In genomic region chr5:20642196-20642595, GRCm38 (mm10) we compare ENCODE assay signal across 24 mouse cellular contexts.
A peak's percentile ranks its signal among the peaks of the same experiment; 100 is the strongest.
DNase-seq lines count a peak whose midpoint lies in the region; ATAC-seq and TF ChIP-seq lines count a peak whose summit lies in the region.
"Had no signal": no experiment of that assay in that cellular context is flagged by ENCODE, and none has a peak within 500 bp of the region (broad histone marks: within the 10 kb centered on the region; RNA-seq: fewer than 3 reads in every experiment).

No protein-coding gene starts in this region.

- no peak overlapping the region for H3K4me3 ChIP-seq in hindbrain, postnatal 0 days (ENCODE audit: low read length)
- H3K4me3 ChIP-seq in hindbrain, embryonic 16.5 days (ENCODE audit: low read length), result no peak overlapping the region
- H3K4me3 ChIP-seq: embryonic facial prominence, embryonic 13.5 days; hindbrain, embryonic 12.5 days; intestine, embryonic 15.5 days; limb, embryonic 12.5 days; liver, embryonic 12.5 days had no signal

- H3K27ac ChIP-seq in hindbrain, postnatal 0 days, result no peak overlapping the region
- no peak overlapping the region for H3K27ac ChIP-seq in hindbrain, embryonic 16.5 days (ENCODE audit: low read depth, low read length)
- H3K27ac ChIP-seq: embryonic facial prominence, embryonic 13.5 days; hindbrain, embryonic 12.5 days; intestine, embryonic 15.5 days; limb, embryonic 12.5 days; liver, embryonic 12.5 days had no signal

- peak; percentile 15 to 34 for DNase-seq in cerebellum, postnatal 14 days
- no peak for DNase-seq in cerebellum, adult 18-20 months
- peak; percentile 47 for DNase-seq in hindbrain, postnatal 0 days (ENCODE audit: low spot score)
- DNase-seq in right cerebral cortex, postnatal 10 days (ENCODE audit: low spot score in 2 of 2), result peak; percentile 41 to 42
- no peak for DNase-seq in right cerebral cortex, adult 18-20 months
- no peak for DNase-seq in frontal cortex, postnatal 25 days (ENCODE audit: low spot score in 2 of 2)
- DNase-seq: adrenal gland, postnatal 25 days; cerebellum, adult 2 months; heart, postnatal 10 days; kidney, postnatal 36 days; layer of hippocampus, adult 9-11 months; lung, adult 2 months; lung, postnatal 4 days; right cerebral cortex, postnatal 4 days; thymus, postnatal 25 days had no signal

- no peaks in the 10 kb centered on the region for H3K36me3 ChIP-seq in hindbrain, postnatal 0 days (ENCODE audit: insufficient read depth, low read length)
- no peaks in the 10 kb centered on the region for H3K36me3 ChIP-seq in hindbrain, embryonic 16.5 days (ENCODE audit: control insufficient read depth, insufficient read depth, low read length)
- H3K36me3 ChIP-seq: embryonic facial prominence, embryonic 13.5 days; G1E; hindbrain, embryonic 12.5 days; intestine, embryonic 15.5 days; limb, embryonic 12.5 days; liver, embryonic 12.5 days had no signal

- no peak overlapping the region for H3K9ac ChIP-seq in hindbrain, postnatal 0 days (replicated peaks; ENCODE audit: low read length)
- no peak overlapping the region for H3K9ac ChIP-seq in hindbrain, embryonic 16.5 days (ENCODE audit: low read depth, low read length)
- H3K9ac ChIP-seq: embryonic facial prominence, embryonic 13.5 days; hindbrain, embryonic 12.5 days; intestine, embryonic 15.5 days; limb, embryonic 12.5 days; liver, embryonic 12.5 days had no signal

- no peak for TF ChIP-seq CTCF in hindbrain, postnatal 0 days (IDR thresholded peaks at IDR 0.05; ENCODE audit: low read depth)

- no peak overlapping the region for H3K4me2 ChIP-seq in hindbrain, postnatal 0 days (ENCODE audit: low read depth, low read length)
- H3K4me2 ChIP-seq in hindbrain, embryonic 16.5 days (ENCODE audit: low read length), result no peak overlapping the region
- H3K4me2 ChIP-seq: embryonic facial prominence, embryonic 13.5 days; heart, embryonic 11.5 days; hindbrain, embryonic 12.5 days; intestine, embryonic 15.5 days; limb, embryonic 12.5 days; liver, embryonic 12.5 days; midbrain, embryonic 11.5 days had no signal

- no peak; the same call in 1 of the 2 replicates for ATAC-seq in hindbrain, postnatal 0 days
- ATAC-seq in hindbrain, embryonic 16.5 days, result no peak
- ATAC-seq: intestine, embryonic 15.5 days; liver, embryonic 12.5 days had no signal

- 0 out of 2 replicates have a peak, but pooled peaks cover 3% of the 10 kb centered on the region for H3K4me1 ChIP-seq in hindbrain, postnatal 0 days (ENCODE audit: insufficient read depth, low read length)
- peaks cover 9% of the 10 kb centered on the region for H3K4me1 ChIP-seq in hindbrain, embryonic 16.5 days (ENCODE audit: control insufficient read depth, insufficient read depth, low read depth, low read length)
- H3K4me1 ChIP-seq: embryonic facial prominence, embryonic 13.5 days; intestine, embryonic 15.5 days; limb, embryonic 12.5 days; liver, embryonic 12.5 days had no signal

- H3K27me3 ChIP-seq in hindbrain, postnatal 0 days (ENCODE audit: insufficient read depth, low read length), result no peaks in the 10 kb centered on the region
- no peaks in the 10 kb centered on the region for H3K27me3 ChIP-seq in hindbrain, embryonic 16.5 days (replicated peaks; ENCODE audit: control insufficient read depth, insufficient read depth, low read length)
- H3K27me3 ChIP-seq: embryonic facial prominence, embryonic 13.5 days; hindbrain, embryonic 12.5 days; intestine, embryonic 15.5 days; limb, embryonic 12.5 days; liver, embryonic 12.5 days had no signal

- 38% methylated on average over 7 of the region's 7 CpGs for whole genome bisulfite sequencing in hindbrain, postnatal 0 days
- WGBS in hindbrain, embryonic 16.5 days, result 50% methylated on average over 7 of the region's 7 CpGs

- H3K9me3 ChIP-seq in hindbrain, postnatal 0 days (ENCODE audit: low read length), result no peaks in the 10 kb centered on the region
- H3K9me3 ChIP-seq in hindbrain, embryonic 16.5 days (ENCODE audit: control insufficient read depth, low read length), result no peaks in the 10 kb centered on the region
- H3K9me3 ChIP-seq: embryonic facial prominence, embryonic 13.5 days; G1E; hindbrain, embryonic 12.5 days; intestine, embryonic 15.5 days; liver, embryonic 12.5 days had no signal

Comparison
In these comparisons a context has a peak if more than half of its experiments do, and no peak if none do; other contexts are left out.
1. DNase-seq: peak in cerebellum, postnatal 14 days (2 of 2), hindbrain, postnatal 0 days (single experiment) and right cerebral cortex, postnatal 10 days (2 of 2); none in cerebellum, adult 18-20 months (0 of 2), right cerebral cortex, adult 18-20 months (single experiment) and frontal cortex, postnatal 25 days (0 of 2).